Mouse (Mus musculus) embryo, embryonic 10.5 days (tissue): ENCODE measurements around the gene Mcat.
"Not testable (repeated sequence)": the region's sequence is repeated elsewhere in the genome, so short reads cannot be mapped to it uniquely, and the experiment has no call there.

Experiments used
- DNase-seq: peaks from one replicate; pipeline ENCODE4 v3.0.0-alpha.2; 2015; ENCODE audit warnings: low spot score

Mcat gene

GRCm38 (mm10) chr15:83509950-83510804 lies 53.4 kb downstream of the Mcat start:
- no peak for DNase-seq

- DNase-seq = not testable (repeated sequence)
These were observed 62.1 kb downstream of the Mcat start for GRCm38 (mm10) chr15:83501483-83501882.

- no peak for DNase-seq
These were observed 63.2 kb downstream of the Mcat start for GRCm38 (mm10) chr15:83500352-83500751.

GRCm38 (mm10) chr15:83499211-83499755 lies 64.3 kb downstream of the Mcat start:
- no peak for DNase-seq

- DNase-seq = no peak
These were observed 66.3 kb downstream of the Mcat start for GRCm38 (mm10) chr15:83497299-83497698.
